Mouse (Mus musculus) spleen, adult 2 months (tissue): ENCODE results near the gene Osbp2.

Experiments used
- CTCF ChIP-seq: fragments of 200-500 bp; IDR thresholded peaks from 2 replicates; pipeline ENCODE4 v1.5.1; 2011; ENCODE audit warnings: mild to moderate bottlenecking, inconsistent platforms; ENCODE audit not compliant: insufficient read depth, insufficient read length, insufficient replicate concordance; ENCODE audit errors: extremely low read depth
- POLR2A ChIP-seq: fragments of 200-500 bp; IDR thresholded peaks from 2 replicates; pipeline ENCODE4 v1.6.1; 2011; ENCODE audit warnings: low read depth, low read length, inconsistent platforms

GRCm38 (mm10) chr11:3683696-3684095, 180.0 kb downstream of the Osbp2 start:
- no peak for TF ChIP-seq CTCF
- TF ChIP-seq POLR2A = no peak
